Comparison of ENCODE assay signal across 12 mouse cellular contexts in the genomic region with DNA sequence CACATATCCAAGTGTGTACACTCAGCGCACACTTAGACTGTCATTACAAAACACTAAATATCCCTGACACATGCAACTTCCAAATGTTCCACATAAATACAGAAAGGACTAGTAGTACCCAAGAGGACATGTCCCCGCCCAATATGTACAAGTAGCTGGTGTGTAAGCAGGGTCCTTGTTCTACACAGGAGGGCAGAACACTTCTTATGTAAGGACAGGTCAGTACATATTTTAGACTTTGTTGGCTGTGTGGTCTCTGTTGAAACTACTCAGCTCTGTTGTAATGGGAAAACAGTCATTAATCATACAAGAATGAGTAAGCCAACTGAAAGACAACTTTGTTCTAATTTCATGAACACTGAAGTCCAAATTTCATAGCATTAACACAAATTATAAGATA.
"Had no signal": no experiment of that assay in that cellular context is flagged by ENCODE, and none has a peak within 500 bp of the region (broad histone marks: within the 10 kb centered on the region; RNA-seq: fewer than 3 reads in every experiment).

No protein-coding gene starts in this region.

- ATAC-seq: midbrain, embryonic 16.5 days had no signal

- H3K27ac ChIP-seq: layer of hippocampus, adult 2 months; limb, embryonic 13.5 days; liver, embryonic 13.5 days had no signal

- H3K4me1 ChIP-seq: liver, embryonic 13.5 days had no signal

- DNase-seq: kidney, adult 11 months; kidney, postnatal 10 days; kidney, postnatal 4 days; left cerebral cortex, postnatal 4 days; liver, embryonic 13.5 days; right cerebral cortex, postnatal 25 days; thymus, postnatal 4 days had no signal

- H3K27me3 ChIP-seq: limb, embryonic 13.5 days; liver, embryonic 13.5 days; megakaryocyte, embryonic 14.5 days had no signal

- H3K4me3 ChIP-seq: layer of hippocampus, adult 2 months; limb, embryonic 13.5 days; liver, embryonic 13.5 days; megakaryocyte, embryonic 14.5 days had no signal

- H3K9me3 ChIP-seq: limb, embryonic 13.5 days; liver, embryonic 13.5 days; megakaryocyte, embryonic 14.5 days had no signal

- H3K9ac ChIP-seq: limb, embryonic 13.5 days; liver, embryonic 13.5 days had no signal

- H3K4me2 ChIP-seq: limb, embryonic 13.5 days; liver, embryonic 13.5 days; midbrain, embryonic 11.5 days had no signal
